Mouse (Mus musculus) small intestine, adult 2 months (tissue): ENCODE results near the gene Ddb1.

ENCODE experiments used
- CTCF ChIP-seq: fragments of 200-500 bp; IDR thresholded peaks from 2 replicates; pipeline ENCODE4 v1.5.1; 2012; ENCODE audit warnings: low read depth, mild to moderate bottlenecking, control low read depth, inconsistent platforms, low read length, moderate library complexity, mixed read lengths; ENCODE audit not compliant: insufficient replicate concordance, insufficient read length; ENCODE audit errors: extremely low read depth
- POLR2A ChIP-seq: fragments of 200-500 bp; IDR thresholded peaks from 2 replicates; pipeline ENCODE4 v1.6.1; 2012; ENCODE audit warnings: low read depth, mild to moderate bottlenecking, control low read depth, inconsistent platforms, low read length, moderate library complexity

- TF ChIP-seq CTCF: no peak
- TF ChIP-seq POLR2A: no peak
Observed at GRCm38 (mm10) chr19:10555624-10556510, 49.3 kb upstream of the Ddb1 start, which contains the start of gene Tmem216.
